Mouse (Mus musculus) liver, embryonic 12.5 days (tissue): Measurements from ENCODE around the gene Gm11596. TPM values are rescaled to one million over a fixed set of nuclear protein-coding genes. Genes with fewer than 3 reads are reported as not detected.
"Not testable (repeated sequence)": the region's sequence is repeated elsewhere in the genome, so short reads cannot be mapped to it uniquely, and the experiment has no call there.

Experiments
- ATAC-seq: fragments of 200-750 bp; cut with Nextera tagmentation; 2 replicates; pipeline ENCODE4 v1.8.0; 2017; ENCODE audit warnings: moderate number of reproducible peaks, mild to moderate bottlenecking, moderate library complexity
- H3K27ac ChIP-seq: fragments of 300-500 bp; sonication (generic); 2 replicates; pipeline ENCODE4 v1.5.1; 2016; ENCODE audit warnings: mild to moderate bottlenecking
- H3K27me3 ChIP-seq: fragments of 300-500 bp; sonication (generic); replicated peaks from 2 replicates; pipeline ENCODE4 v1.6.1; 2016; ENCODE audit warnings: mild to moderate bottlenecking, moderate library complexity
- H3K36me3 ChIP-seq: fragments of 300-500 bp; sonication (generic); 2 replicates; pipeline ENCODE4 v1.6.1; 2016; ENCODE audit warnings: mild to moderate bottlenecking, moderate library complexity
- H3K4me1 ChIP-seq: fragments of 300-500 bp; sonication (generic); 2 replicates; pipeline ENCODE4 v1.6.1; 2016
- H3K4me2 ChIP-seq: fragments of 300-500 bp; sonication (generic); 2 replicates; pipeline ENCODE4 v1.6.1; 2016; ENCODE audit warnings: mild to moderate bottlenecking, moderate library complexity
- H3K4me3 ChIP-seq: fragments of 300-500 bp; sonication (generic); 2 replicates; pipeline ENCODE4 v1.5.1; 2016; ENCODE audit warnings: mild to moderate bottlenecking, moderate library complexity
- H3K9ac ChIP-seq: fragments of 300-500 bp; sonication (generic); 2 replicates; pipeline ENCODE4 v1.6.1; 2016; ENCODE audit warnings: mild to moderate bottlenecking, moderate library complexity
- H3K9me3 ChIP-seq: fragments of 300-500 bp; sonication (generic); replicated peaks from 2 replicates; pipeline ENCODE4 v1.6.1; 2016; ENCODE audit warnings: mild to moderate bottlenecking, moderate library complexity
- whole genome bisulfite sequencing: fragments of 180-500 bp; shearing (Covaris S2); methylation state at CpG from one replicate; pipeline ENCODE4 v1.1.7; 2016; ENCODE audit not compliant: insufficient replicate concordance; 5-methylcytosine and 5-hydroxymethylcytosine counted together
- polyA plus RNA-seq: library from polyadenylated mRNA; unstranded; fragments of >200 nt; fragmentation: Nextera tagmentation; extraction: Ambion mirVana; gene quantifications from 2 replicates; pipeline ENCODE4 v1.2.1, GENCODE M21; 2016

Gm11596 gene
- not detected in 2 replicates for polyA plus RNA-seq

GRCm38 (mm10) chr11:99793367-99793766, at the start of gene Gm11596:
Gene Gm11596 (minus strand): TSS chr11:99793467.
- Histone ChIP-seq H3K27me3 (no peaks in the 10 kb centered on the region), H3K4me1 (no peaks in the 10 kb centered on the region), H3K36me3 (no peaks in the 10 kb centered on the region), H3K9me3 (no peaks in the 10 kb centered on the region), H3K9ac (no peak within 1 kb of the TSS), H3K4me3 (no peak within 1 kb of the TSS), H3K4me2 (no peak within 1 kb of the TSS), H3K27ac (no peak within 1 kb of the TSS)
- WGBS, result 58% methylated on average over 2 of the region's 2 CpGs
- ATAC-seq, result no peak

DNA sequence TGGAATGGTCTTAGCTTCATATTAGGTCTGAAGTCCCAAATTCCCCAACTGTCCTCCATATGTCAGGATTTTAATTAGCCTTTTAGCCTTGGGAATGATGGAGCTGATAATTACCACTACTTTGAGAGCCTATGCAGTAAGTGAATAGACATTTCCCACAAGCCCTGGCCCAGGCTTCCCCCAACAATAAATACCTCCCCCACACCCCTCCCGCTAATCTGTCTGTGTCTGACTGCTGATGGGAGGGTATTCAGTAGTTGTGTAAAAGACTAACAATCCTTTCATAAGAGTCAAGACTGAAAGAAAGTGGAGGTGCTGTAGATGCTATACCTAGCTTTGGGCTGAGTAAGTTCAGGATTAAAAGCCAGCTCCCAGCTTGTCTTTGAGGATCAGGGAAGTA, 48.9 kb upstream of the Gm11596 start:
- Histone ChIP-seq H3K27me3 (no peaks in the 10 kb centered on the region), H3K36me3 (no peaks in the 10 kb centered on the region), H3K4me1 (no peaks in the 10 kb centered on the region), H3K27ac (no peak overlapping the region), H3K4me3 (no peak overlapping the region), H3K9me3 (peaks cover 6% of the 10 kb centered on the region; the same call in 1 of the 2 replicates), H3K9ac (no peak overlapping the region), H3K4me2 (no peak overlapping the region)
- ATAC-seq, result no peak
- 74% methylated on average over 1 of the region's 1 CpGs for WGBS

GRCm38 (mm10) chr11:99837966-99838365, 44.7 kb upstream of the Gm11596 start, which contains the start of gene 2300003K06Rik:
Gene 2300003K06Rik (minus strand): TSS chr11:99838066.
- no peak within 1 kb of the TSS for H3K4me2 ChIP-seq
- H3K36me3 ChIP-seq, result no peaks in the 10 kb centered on the region
- peaks cover 7% of the 10 kb centered on the region; the same call in 1 of the 2 replicates for H3K9me3 ChIP-seq
- no peak within 1 kb of the TSS for H3K27ac ChIP-seq
- no peak within 1 kb of the TSS for H3K9ac ChIP-seq
- ATAC-seq, result no peak
- H3K4me1 ChIP-seq, result no peaks in the 10 kb centered on the region
- 41% methylated on average over 1 of the region's 1 CpGs for WGBS
- H3K4me3 ChIP-seq, result no peak within 1 kb of the TSS
- H3K27me3 ChIP-seq, result no peaks in the 10 kb centered on the region

DNA sequence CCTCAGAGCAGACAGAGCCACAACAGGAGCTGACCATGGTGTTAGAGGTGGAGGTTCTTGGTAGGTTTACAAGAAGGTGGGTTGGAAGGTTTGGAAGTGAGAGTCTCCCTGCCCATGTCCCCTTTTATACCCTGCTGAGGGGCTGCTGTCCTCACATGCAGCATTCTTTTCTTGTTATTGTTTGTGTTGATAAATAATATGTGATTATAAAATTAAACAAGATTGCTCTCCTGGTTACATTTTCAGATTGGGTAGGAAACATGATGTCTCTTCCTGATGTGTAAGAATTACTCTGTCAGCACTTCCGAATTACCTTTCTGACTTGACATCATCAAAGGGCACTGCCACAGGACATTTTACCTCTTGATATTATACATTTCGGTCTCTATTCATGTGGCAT, 22.3 kb upstream of the Gm11596 start, which contains the start of gene Gm11564:
Gene Gm11564, minus strand, starts transcription at position 101 of the 400 bp plus-strand sequence.
- not testable (repeated sequence) for H3K4me1 ChIP-seq, H3K27ac ChIP-seq, H3K9ac ChIP-seq, ATAC-seq, H3K27me3 ChIP-seq, H3K4me2 ChIP-seq, H3K9me3 ChIP-seq, H3K4me3 ChIP-seq, H3K36me3 ChIP-seq
- 59% methylated on average over 2 of the region's 2 CpGs for WGBS

- H3K4me1 ChIP-seq, H3K27me3 ChIP-seq, H3K36me3 ChIP-seq, H3K4me3 ChIP-seq, H3K27ac ChIP-seq, H3K9me3 ChIP-seq, ATAC-seq, H3K4me2 ChIP-seq, H3K9ac ChIP-seq: not testable (repeated sequence)
These were observed 16.5 kb upstream of the Gm11596 start, which contains the start of gene Krtap4-13 for GRCm38 (mm10) chr11:99809792-99810191. Gene Krtap4-13 (minus strand): TSS chr11:99809892.

GRCm38 (mm10) chr11:99804346-99804745, 11.1 kb upstream of the Gm11596 start, which contains the start of gene Gm11554:
Gene Gm11554 (minus strand): TSS chr11:99804446.
- no CpG with 5 or more reads among the region's 1 CpGs for WGBS
- H3K27me3 ChIP-seq, H3K9me3 ChIP-seq, H3K9ac ChIP-seq, ATAC-seq, H3K36me3 ChIP-seq, H3K4me1 ChIP-seq, H3K27ac ChIP-seq, H3K4me2 ChIP-seq, H3K4me3 ChIP-seq: not testable (repeated sequence)

GRCm38 (mm10) chr11:99798832-99799231, 5.6 kb upstream of the Gm11596 start, which contains the start of gene Gm11569:
Gene Gm11569 (minus strand): TSS chr11:99798932.
- not testable (repeated sequence) for H3K27me3 ChIP-seq, H3K36me3 ChIP-seq, H3K4me2 ChIP-seq, ATAC-seq, H3K9me3 ChIP-seq, H3K4me3 ChIP-seq, H3K27ac ChIP-seq, H3K4me1 ChIP-seq, H3K9ac ChIP-seq
- WGBS, result no CpG with 5 or more reads among the region's 1 CpGs

DNA sequence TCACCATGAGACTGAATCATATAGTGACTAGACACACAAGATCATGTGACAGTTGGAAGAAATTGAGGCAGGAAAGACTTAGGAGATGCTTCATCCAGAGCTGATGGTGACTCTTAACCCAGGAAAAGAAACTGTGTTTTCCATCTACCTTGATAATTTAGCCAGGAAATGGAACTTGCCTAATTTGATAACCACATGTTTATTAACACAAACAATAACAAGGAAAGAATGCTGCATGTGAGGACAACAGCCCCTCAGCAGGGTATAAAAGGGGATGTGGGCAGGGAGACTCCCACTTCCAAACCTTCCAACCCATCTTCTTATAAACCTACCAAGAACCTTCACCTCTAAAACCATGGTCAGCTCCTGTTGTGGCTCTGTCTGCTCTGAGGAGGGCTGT, 8.4 kb downstream of the Gm11596 start, which contains the start of gene Krtap4-9:
Gene Krtap4-9, plus strand, starts transcription at position 301 of the 400 bp plus-strand sequence.
- H3K36me3 ChIP-seq, H3K9ac ChIP-seq, H3K4me1 ChIP-seq, H3K4me2 ChIP-seq, H3K27ac ChIP-seq, ATAC-seq, H3K4me3 ChIP-seq, H3K9me3 ChIP-seq, H3K27me3 ChIP-seq: not testable (repeated sequence)

DNA sequence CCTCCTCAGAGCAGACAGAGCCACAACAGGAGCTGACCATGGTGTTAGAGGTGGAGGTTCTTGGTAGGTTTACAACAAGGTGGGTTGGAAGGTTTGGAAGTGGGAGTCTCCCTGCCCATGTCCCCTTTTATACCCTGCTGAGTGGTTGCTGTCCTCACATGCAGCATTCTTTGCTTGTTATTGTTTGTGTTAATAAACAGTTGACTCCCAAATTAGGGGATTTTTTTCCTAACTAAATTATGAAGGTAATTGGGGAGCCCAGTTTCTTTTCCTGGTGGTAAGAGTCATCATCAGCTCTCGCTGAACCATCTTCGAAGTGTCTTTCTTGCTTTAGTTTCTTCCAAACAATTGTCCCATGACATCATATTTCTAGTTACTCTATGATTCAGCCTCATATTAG, 12.7 kb downstream of the Gm11596 start, which contains the start of gene Krtap4-8:
Gene Krtap4-8, minus strand, starts transcription at position 101 of the 400 bp plus-strand sequence.
- Histone ChIP-seq H3K9me3 (no peaks in the 10 kb centered on the region), H3K27me3 (no peaks in the 10 kb centered on the region), H3K4me3 (no peak within 1 kb of the TSS), H3K36me3 (no peaks in the 10 kb centered on the region), H3K9ac (no peak within 1 kb of the TSS), H3K4me2 (no peak within 1 kb of the TSS), H3K27ac (no peak within 1 kb of the TSS), H3K4me1 (no peaks in the 10 kb centered on the region)
- 72% methylated on average over 2 of the region's 2 CpGs for WGBS
- no peak for ATAC-seq

DNA sequence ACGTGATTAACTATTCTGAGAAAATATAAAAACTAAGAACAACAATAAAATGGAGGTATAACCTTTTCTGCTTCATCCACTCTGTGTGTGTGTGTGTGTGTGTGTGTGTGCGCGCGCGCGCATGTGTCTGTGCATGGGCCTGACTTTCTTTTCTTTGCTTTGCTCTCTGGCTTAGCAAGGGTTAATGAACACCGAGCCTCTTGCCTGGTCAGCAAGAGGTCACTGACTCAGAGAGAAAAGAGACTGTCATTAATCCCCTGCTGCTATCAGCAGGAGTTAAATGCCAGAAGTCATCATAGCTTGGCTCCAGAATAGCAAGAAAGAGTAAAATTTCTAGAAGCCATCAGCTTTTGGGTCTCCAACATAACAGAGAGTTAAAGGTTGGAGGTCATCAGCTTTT, 14.9 kb downstream of the Gm11596 start:
- no peak overlapping the region for H3K27ac ChIP-seq
- H3K4me1 ChIP-seq, result no peaks in the 10 kb centered on the region
- H3K9ac ChIP-seq, result no peak overlapping the region
- H3K9me3 ChIP-seq, result no peaks in the 10 kb centered on the region
- ATAC-seq, result no peak
- WGBS, result 69% methylated on average over 7 of the region's 7 CpGs
- H3K4me2 ChIP-seq, result no peak overlapping the region
- no peaks in the 10 kb centered on the region for H3K27me3 ChIP-seq
- no peaks in the 10 kb centered on the region for H3K36me3 ChIP-seq
- H3K4me3 ChIP-seq, result no peak overlapping the region

DNA sequence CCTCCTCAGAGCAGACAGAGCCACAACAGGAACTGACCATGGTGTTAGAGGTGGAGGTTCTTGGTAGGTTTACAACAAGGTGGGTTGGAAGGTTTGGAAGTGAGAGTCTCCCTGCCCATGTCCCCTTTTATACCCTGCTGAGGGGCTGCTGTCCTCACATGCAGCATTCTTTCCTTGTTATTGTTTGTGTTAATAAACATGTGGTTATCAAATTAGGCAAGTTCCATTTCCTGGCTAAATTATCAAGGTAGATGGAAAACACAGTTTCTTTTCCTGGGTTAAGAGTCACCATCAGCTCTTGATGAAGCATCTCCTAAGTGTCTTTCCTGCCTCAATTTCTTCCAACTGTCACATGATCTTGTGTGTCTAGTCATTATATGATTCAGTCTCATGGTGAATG, 20.5 kb downstream of the Gm11596 start, which contains the start of gene Gm11595:
Gene Gm11595, minus strand, starts transcription at position 101 of the 400 bp plus-strand sequence.
- H3K36me3 ChIP-seq, H3K4me2 ChIP-seq, H3K9ac ChIP-seq, H3K27me3 ChIP-seq, H3K4me3 ChIP-seq, ATAC-seq, H3K27ac ChIP-seq, H3K9me3 ChIP-seq, H3K4me1 ChIP-seq: not testable (repeated sequence)

- ATAC-seq, result no peak
- H3K27ac ChIP-seq, result no peak overlapping the region
- no peaks in the 10 kb centered on the region for H3K36me3 ChIP-seq
- WGBS, result 43% methylated on average over 2 of the region's 2 CpGs
- H3K4me1 ChIP-seq, result no peaks in the 10 kb centered on the region
- no peak overlapping the region for H3K9ac ChIP-seq
- H3K27me3 ChIP-seq, result no peaks in the 10 kb centered on the region
- no peaks in the 10 kb centered on the region for H3K9me3 ChIP-seq
- no peak overlapping the region for H3K4me3 ChIP-seq
- no peak overlapping the region for H3K4me2 ChIP-seq
These were observed 24.9 kb downstream of the Gm11596 start for GRCm38 (mm10) chr11:99768410-99768809.

DNA sequence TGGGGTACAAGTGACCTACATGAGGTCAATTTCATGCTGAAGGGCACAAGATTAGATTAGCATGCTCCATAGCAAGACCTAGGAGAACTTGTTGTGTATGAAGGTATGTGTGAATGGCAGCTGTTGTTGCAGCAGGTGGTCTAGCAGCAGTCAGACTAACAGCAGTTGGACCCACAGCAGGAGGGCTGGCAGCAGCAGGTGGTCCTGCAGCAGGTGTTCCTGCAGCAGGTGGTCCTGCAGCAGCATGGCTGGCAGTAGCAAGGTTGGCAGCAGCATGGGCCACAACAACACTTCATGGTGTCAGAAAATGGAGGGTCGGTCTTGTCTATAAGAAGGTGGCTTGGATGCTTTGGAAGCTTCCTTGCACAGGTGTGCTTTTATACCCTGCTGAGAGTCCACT, 34.4 kb downstream of the Gm11596 start:
- ATAC-seq, result no peak
- H3K36me3 ChIP-seq, result no peaks in the 10 kb centered on the region
- no peaks in the 10 kb centered on the region for H3K27me3 ChIP-seq
- no peak overlapping the region for H3K27ac ChIP-seq
- no peaks in the 10 kb centered on the region for H3K9me3 ChIP-seq
- no peak overlapping the region for H3K4me3 ChIP-seq
- no peak overlapping the region for H3K4me2 ChIP-seq
- no peaks in the 10 kb centered on the region for H3K4me1 ChIP-seq
- WGBS, result 48% methylated on average over 1 of the region's 1 CpGs
- H3K9ac ChIP-seq, result no peak overlapping the region
